Comparison of ENCODE assay signal across 8 mouse cellular contexts in genomic region chr2:5845826-5846225, GRCm38 (mm10). TPM values are rescaled to one million over a fixed set of nuclear protein-coding genes. Genes with fewer than 3 reads are reported as not detected.
A peak's percentile ranks its signal among the peaks of the same experiment; 100 is the strongest.
DNase-seq lines count a peak whose midpoint lies in the region; ATAC-seq and TF ChIP-seq lines count a peak whose summit lies in the region.

No protein-coding gene starts in this region.

- H3K4me2 ChIP-seq in liver, embryonic 11.5 days = peak overlapping the region; percentile 82

- peak overlapping the region; percentile 71 for H3K4me3 ChIP-seq in embryonic fibroblast, embryonic 13.5 days (ENCODE audit: insufficient read depth, low read length)
- H3K4me3 ChIP-seq in liver, embryonic 11.5 days (ENCODE audit: low read depth, low read length) = peak overlapping the region; percentile 72

- H3K36me3 ChIP-seq in liver, embryonic 11.5 days (ENCODE audit: control insufficient read depth, insufficient read depth, low read length) = peaks cover 16% of the 10 kb centered on the region

- H3K9me3 ChIP-seq in liver, embryonic 11.5 days (ENCODE audit: control insufficient read depth, low read length) = no peaks in the 10 kb centered on the region

- no peak for ATAC-seq in liver, embryonic 11.5 days (replicated peaks; ENCODE audit: low FRiP score)

- no peaks in the 10 kb centered on the region for H3K27me3 ChIP-seq in liver, embryonic 11.5 days (replicated peaks; ENCODE audit: control insufficient read depth, insufficient read depth, low read length)

- H3K27ac ChIP-seq in embryonic fibroblast, embryonic 13.5 days (ENCODE audit: insufficient read depth, low read length) = peak overlapping the region; percentile 66; the same call in 1 of the 2 replicates
- H3K27ac ChIP-seq in liver, embryonic 11.5 days (ENCODE audit: low read depth, low read length) = no peak overlapping the region

- H3K9ac ChIP-seq in liver, embryonic 11.5 days (ENCODE audit: low read depth, low read length) = peak overlapping the region; percentile 78

- H3K4me1 ChIP-seq in embryonic fibroblast, embryonic 13.5 days (ENCODE audit: control insufficient read depth, insufficient read depth, low read length) = peaks cover 2% of the 10 kb centered on the region; the same call in 1 of the 2 replicates
- peaks cover 8% of the 10 kb centered on the region for H3K4me1 ChIP-seq in liver, embryonic 11.5 days (replicated peaks; ENCODE audit: control insufficient read depth, insufficient read depth, low read length)

- no peak for TF ChIP-seq POLR2A in embryonic fibroblast, embryonic 13.5 days (IDR thresholded peaks at IDR 0.05; ENCODE audit: low read depth, low read length)

- DNase-seq in cerebellum, postnatal 10 days = peak; percentile 13 to 22
- DNase-seq in cerebellum, postnatal 4 days (ENCODE audit: low spot score in 2 of 2) = no peak
- DNase-seq in 3T3-L1 (ENCODE audit: low read depth, low spot score) = peak; percentile 44
- no peak for DNase-seq in liver, embryonic 11.5 days (ENCODE audit: low spot score)
- no peak for DNase-seq in adrenal gland, adult 8-10 months
- no peak for DNase-seq in cerebellum, adult 8-10 months
- no peak for DNase-seq in spleen, postnatal 4 days (ENCODE audit: low spot score in 2 of 2)

- WGBS in liver, embryonic 11.5 days = 26% methylated on average over 4 of the region's 4 CpGs

- no peak for TF ChIP-seq CTCF in embryonic fibroblast, embryonic 13.5 days (IDR thresholded peaks at IDR 0.05; ENCODE audit: borderline replicate concordance, insufficient read depth, low read length)

RNA-seq across cellular contexts. Expression of gene Cdc123, which starts 0.9 kb away (rescaled TPM):
- polyA plus RNA-seq in embryonic fibroblast, embryonic 13.5 days (2011; ENCODE audit: insufficient read length, low read depth, missing spikeins) = 159 and 172 TPM in 2 replicates
- 278 and 298 TPM in 2 replicates for polyA plus RNA-seq in liver, embryonic 11.5 days (2014; fragmentation: Nextera tagmentation; extraction: Ambion mirVana)
- 100 to 1,000 TPM; 138 to 175 (median 140) TPM for total RNA-seq in adrenal gland, adult 8-10 months (2022)

RNA-seq across cellular contexts. Expression of gene Nudt5, which starts 1.0 kb away (rescaled TPM):
- 86.6 and 89.6 TPM in 2 replicates for polyA plus RNA-seq in embryonic fibroblast, embryonic 13.5 days (2011; ENCODE audit: insufficient read length, low read depth, missing spikeins)
- 120 and 123 TPM in 2 replicates for polyA plus RNA-seq in liver, embryonic 11.5 days (2014; fragmentation: Nextera tagmentation; extraction: Ambion mirVana)
- total RNA-seq in adrenal gland, adult 8-10 months (2022) = 10 to 100 TPM; 34.7 to 42.0 (median 38.7) TPM

RNA-seq across cellular contexts. Expression of gene Gm13199, which starts 16.9 kb away (rescaled TPM):
- polyA plus RNA-seq in embryonic fibroblast, embryonic 13.5 days (2011; ENCODE audit: insufficient read length, low read depth, missing spikeins) = 0.90 TPM in 1 of 2 replicates, not detected in the other
- polyA plus RNA-seq in liver, embryonic 11.5 days (2014; fragmentation: Nextera tagmentation; extraction: Ambion mirVana) = 2.0 TPM in 2 replicates
- 1 to 10 TPM in 3 of 4 experiments, not detected in 1; 1.1 to 1.4 (median 1.3) TPM for total RNA-seq in adrenal gland, adult 8-10 months (2022)

RNA-seq across cellular contexts. Expression of gene Sec61a2, which starts 49.4 kb away (rescaled TPM):
- polyA plus RNA-seq in embryonic fibroblast, embryonic 13.5 days (2011; ENCODE audit: insufficient read length, low read depth, missing spikeins) = 65.9 and 80.0 TPM in 2 replicates
- polyA plus RNA-seq in liver, embryonic 11.5 days (2014; fragmentation: Nextera tagmentation; extraction: Ambion mirVana) = 48.1 and 51.8 TPM in 2 replicates
- 10 to 100 TPM; 33.2 to 71.0 (median 47.7) TPM for total RNA-seq in adrenal gland, adult 8-10 months (2022)

Comparison
In these comparisons a context has a peak if more than half of its experiments do, and no peak if none do; other contexts are left out.
1. DNase-seq: peak in cerebellum, postnatal 10 days (2 of 2) and 3T3-L1 (single experiment); none in cerebellum, postnatal 4 days (0 of 2), liver, embryonic 11.5 days (single experiment), adrenal gland, adult 8-10 months (single experiment), cerebellum, adult 8-10 months (single experiment) and spleen, postnatal 4 days (0 of 2).